Mouse (Mus musculus): ENCODE data around the gene Dolk.
A peak's percentile ranks its signal among the peaks of the same experiment; 100 is the strongest.

The Dolk gene

DNA sequence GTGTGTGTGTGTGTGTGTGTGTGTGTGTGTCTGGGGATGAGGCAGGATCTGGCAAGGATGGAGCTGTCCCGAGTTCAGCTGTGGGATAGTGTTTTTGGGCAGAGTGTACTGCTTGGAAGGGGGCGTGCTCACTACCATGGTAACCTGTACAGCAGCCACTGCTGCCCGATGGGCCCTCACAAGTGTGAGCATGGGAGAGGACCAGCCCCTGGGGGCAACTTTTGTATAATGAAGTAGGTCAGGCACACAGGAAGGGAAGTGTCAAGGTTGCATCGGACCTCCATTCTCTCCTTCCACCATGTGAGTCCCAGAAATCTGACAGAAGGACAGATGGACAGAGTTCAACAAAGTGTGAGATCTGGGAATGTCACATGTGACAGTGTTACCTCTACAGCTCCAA, 38.5 kb downstream of the Dolk start:
- no peak for DNase-seq

GRCm38 (mm10) chr2:30247036-30247435, 39.1 kb downstream of the Dolk start:
- no peak for DNase-seq

DNA sequence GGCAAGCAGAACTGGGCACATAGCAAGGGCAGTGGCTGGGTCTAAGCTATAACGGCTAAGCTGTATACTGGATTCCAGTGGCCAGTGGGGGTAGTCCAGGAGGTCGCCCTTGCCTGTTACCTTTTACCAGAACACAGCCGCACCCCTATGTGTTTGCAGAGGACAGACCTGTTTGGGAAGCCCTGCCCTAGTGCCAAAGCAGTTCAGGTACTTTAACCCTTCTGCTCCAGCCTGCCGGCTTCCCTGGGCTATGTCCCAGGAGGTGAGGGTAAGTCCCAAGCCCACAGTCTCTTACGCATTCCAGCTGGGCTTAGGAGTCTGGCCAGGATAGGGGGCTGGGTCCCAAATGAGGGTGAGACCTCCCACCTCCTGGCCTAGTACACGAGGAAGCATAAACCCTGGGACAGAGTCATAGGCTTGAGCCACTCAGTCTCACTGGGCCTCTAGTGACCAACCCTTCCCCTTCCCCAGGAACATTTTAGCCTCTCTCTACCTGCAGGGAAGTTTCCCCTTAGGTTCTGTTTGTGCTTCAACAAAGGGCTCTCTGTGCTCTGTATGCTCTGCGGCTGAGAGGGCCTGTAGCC, 41.4 kb downstream of the Dolk start:
- peak; percentile 48 for DNase-seq

- no peak for DNase-seq
Measured at GRCm38 (mm10) chr2:30243391-30243790, 42.7 kb downstream of the Dolk start.

DNA sequence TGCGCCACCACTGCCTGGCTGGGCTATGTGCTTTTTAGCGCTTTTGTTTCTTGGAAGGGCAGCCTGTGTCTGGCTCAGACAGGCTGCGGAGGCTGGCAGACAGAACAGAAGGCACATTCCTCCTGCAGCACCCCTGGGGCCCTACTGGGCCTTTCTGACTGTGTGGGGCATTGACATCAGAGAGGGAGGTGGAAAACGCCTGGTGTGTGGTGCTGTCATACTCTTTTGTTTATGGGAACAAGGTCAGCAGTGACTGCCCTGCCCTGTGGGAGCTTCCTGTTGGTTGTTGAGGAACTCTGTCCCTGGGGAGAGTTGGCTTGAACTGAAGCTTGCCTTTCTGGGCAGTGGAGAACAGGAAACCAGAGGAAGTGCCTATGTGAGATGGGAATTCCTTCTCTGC, 43.6 kb downstream of the Dolk start:
- peak; percentile 92 for DNase-seq

- DNase-seq = no peak
Measured at GRCm38 (mm10) chr2:30240267-30240666, 45.9 kb downstream of the Dolk start, which contains the start of gene Gm28035. TSS of gene Gm28035 (plus strand) at chr2:30240567.

- DNase-seq = peak; percentile 77
Measured at GRCm38 (mm10) chr2:30239777-30240176, 46.4 kb downstream of the Dolk start.

- no peak for DNase-seq
Measured at GRCm38 (mm10) chr2:30238906-30239465, 47.1 kb downstream of the Dolk start.

DNA sequence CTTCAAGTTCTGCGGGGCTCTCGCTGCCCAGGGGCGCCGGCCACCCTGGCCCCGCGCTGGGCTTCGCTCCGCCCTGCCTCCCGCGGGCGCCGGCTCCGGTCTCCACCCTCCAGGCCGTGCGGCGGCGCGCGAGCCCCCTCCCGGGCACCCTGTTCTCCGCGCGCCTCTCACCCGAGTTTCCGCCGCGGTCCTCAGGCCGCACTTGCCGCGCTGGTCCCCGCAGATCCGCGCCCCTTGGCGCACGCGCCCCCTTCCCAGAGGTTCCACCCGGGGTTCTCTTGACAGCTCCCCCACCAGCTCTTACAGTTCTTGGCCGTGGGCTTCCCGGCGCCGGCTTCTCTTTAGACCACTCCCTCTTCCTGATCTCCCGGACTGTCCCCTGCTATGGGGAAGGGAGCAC, 48.3 kb downstream of the Dolk start:
- DNase-seq = peak; percentile 81

- DNase-seq = peak; percentile 100
Measured at GRCm38 (mm10) chr2:30237199-30237880, 48.8 kb downstream of the Dolk start, which contains the start of gene Lrrc8a. TSS of gene Lrrc8a (plus strand) at chr2:30237715.

- DNase-seq = peak; percentile 47
Measured at GRCm38 (mm10) chr2:30236426-30237198, 49.5 kb downstream of the Dolk start.

DNA sequence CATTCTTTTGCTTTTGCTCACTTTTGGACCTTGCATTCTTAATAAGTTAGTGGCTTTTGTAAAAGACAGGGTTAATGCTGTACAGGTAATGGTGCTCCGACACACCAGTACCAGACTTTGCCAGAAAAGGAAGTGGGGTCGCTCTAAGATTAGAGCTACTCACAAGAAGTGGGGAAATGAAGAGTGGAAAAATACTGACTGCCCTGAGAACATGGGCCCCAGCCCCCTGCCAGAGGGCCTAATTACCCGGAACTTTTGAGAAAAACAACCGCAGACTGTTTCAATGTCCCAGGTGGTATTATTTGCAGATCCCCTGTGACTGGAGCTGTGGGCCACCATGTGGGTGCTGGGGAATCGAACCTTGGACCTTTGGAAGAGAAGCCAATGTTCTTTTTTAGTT, 50.5 kb downstream of the Dolk start:
- peak; percentile 68 for DNase-seq
